Mouse (Mus musculus): ENCODE data around the gene Ank.

Gene Ank

GRCm38 (mm10) chr15:27578918-27579317, 112.4 kb downstream of the Ank start:
- no peak for DNase-seq

GRCm38 (mm10) chr15:27579853-27580252, 113.4 kb downstream of the Ank start:
- DNase-seq, result no peak

GRCm38 (mm10) chr15:27580771-27581170, 114.3 kb downstream of the Ank start:
- DNase-seq, result no peak

- no peak for DNase-seq
Observed at GRCm38 (mm10) chr15:27581640-27582039, 115.2 kb downstream of the Ank start.

GRCm38 (mm10) chr15:27582428-27582827, 116.0 kb downstream of the Ank start:
- peak; percentile 36 for DNase-seq

GRCm38 (mm10) chr15:27583042-27583441, 116.6 kb downstream of the Ank start:
- DNase-seq, result peak; percentile 77

- no peak for DNase-seq
Observed at GRCm38 (mm10) chr15:27583620-27584019, 117.1 kb downstream of the Ank start.

- no peak for DNase-seq
Observed at GRCm38 (mm10) chr15:27585466-27586092, 119.1 kb downstream of the Ank start.

- DNase-seq, result no peak
Observed at GRCm38 (mm10) chr15:27586093-27586480, 119.6 kb downstream of the Ank start.

GRCm38 (mm10) chr15:27588087-27588826, 121.8 kb downstream of the Ank start:
- no peak for DNase-seq

- DNase-seq, result no peak
Observed at GRCm38 (mm10) chr15:27590812-27591211, 124.3 kb downstream of the Ank start.

- DNase-seq, result no peak
Observed at GRCm38 (mm10) chr15:27592620-27593320, 126.3 kb downstream of the Ank start.

GRCm38 (mm10) chr15:27593717-27594116, 127.2 kb downstream of the Ank start:
- DNase-seq, result peak; percentile 40

- DNase-seq, result no peak
Observed at GRCm38 (mm10) chr15:27594973-27595372, 128.5 kb downstream of the Ank start.

- DNase-seq, result no peak
Observed at GRCm38 (mm10) chr15:27595560-27595959, 129.1 kb downstream of the Ank start.

GRCm38 (mm10) chr15:27596463-27597140, 130.1 kb downstream of the Ank start:
- no peak for DNase-seq

- DNase-seq, result no peak
Observed at GRCm38 (mm10) chr15:27597516-27597915, 131.0 kb downstream of the Ank start.

- DNase-seq, result no peak
Observed at GRCm38 (mm10) chr15:27598786-27599385, 132.4 kb downstream of the Ank start.

- DNase-seq, result no peak
Observed at GRCm38 (mm10) chr15:27600524-27600923, 134.0 kb downstream of the Ank start.

- DNase-seq, result no peak
Observed at GRCm38 (mm10) chr15:27604558-27604957, 138.1 kb downstream of the Ank start.

- no peak for DNase-seq
Observed at GRCm38 (mm10) chr15:27605252-27605651, 138.8 kb downstream of the Ank start.

GRCm38 (mm10) chr15:27609554-27609953, 143.1 kb downstream of the Ank start:
- no peak for DNase-seq
